Mouse (Mus musculus) monocyte, adult 5-6 weeks (primary cell): ENCODE measurements around the gene Gnb1l. TPM values are rescaled to one million over a fixed set of nuclear protein-coding genes. Genes with fewer than 3 reads are reported as not detected.

Experiments used
- ATAC-seq: fragments of 153-309, 156-312 bp; replicated peaks from 2 replicates; pipeline ENCODE4 v1.8.0; 2017; ENCODE audit warnings: mild to moderate bottlenecking; ENCODE audit not compliant: low TSS enrichment, insufficient number of reproducible peaks, severe bottlenecking, poor library complexity, low FRiP score
- total RNA-seq: library from RNA; stranded (forward); fragments of 200-1000, 200-491, 200-594 nt; gene quantifications from 3 replicates; pipeline ENCODE4 v1.2.3, GENCODE M21; 2017

Gnb1l gene
- total RNA-seq, 1 experiment from 2014 or later = 1.2 TPM

GRCm38 (mm10) chr16:18479667-18480066 is 18.8 kb upstream of the Gnb1l start:
- ATAC-seq = no peak

- ATAC-seq = no peak
These were observed 17.5 kb upstream of the Gnb1l start for GRCm38 (mm10) chr16:18480933-18481485.

GRCm38 (mm10) chr16:18482431-18482830 is 16.1 kb upstream of the Gnb1l start:
- no peak for ATAC-seq

- ATAC-seq = no peak
These were observed 14.7 kb upstream of the Gnb1l start for GRCm38 (mm10) chr16:18483839-18484238.

- ATAC-seq = no peak
These were observed 14.1 kb upstream of the Gnb1l start for GRCm38 (mm10) chr16:18484386-18484785.

- no peak for ATAC-seq
These were observed 13.6 kb upstream of the Gnb1l start for GRCm38 (mm10) chr16:18484794-18485435.

- ATAC-seq = no peak
These were observed 12.4 kb upstream of the Gnb1l start for GRCm38 (mm10) chr16:18486126-18486525.

- ATAC-seq = no peak
These were observed 8.2 kb upstream of the Gnb1l start for GRCm38 (mm10) chr16:18490281-18490680.

GRCm38 (mm10) chr16:18490894-18491293 is 7.6 kb upstream of the Gnb1l start:
- ATAC-seq = no peak; the same call in 1 of the 2 replicates

- 0 out of 2 replicates have a peak, but pooled peaks have one; percentile 2 for ATAC-seq
These were observed 523 bp upstream of the Gnb1l start for GRCm38 (mm10) chr16:18497865-18498515.

GRCm38 (mm10) chr16:18498996-18499395 is 483 bp downstream of the Gnb1l start:
- ATAC-seq = 0 out of 2 replicates have a peak, but pooled peaks have one; percentile 29

GRCm38 (mm10) chr16:18501531-18501930 is 3.0 kb downstream of the Gnb1l start:
- no peak for ATAC-seq

GRCm38 (mm10) chr16:18503566-18504342 is 5.2 kb downstream of the Gnb1l start:
- no peak for ATAC-seq

- ATAC-seq = no peak
These were observed 8.1 kb downstream of the Gnb1l start for GRCm38 (mm10) chr16:18506524-18507199.

- no peak for ATAC-seq
These were observed 8.7 kb downstream of the Gnb1l start for GRCm38 (mm10) chr16:18507200-18507549.

- ATAC-seq = no peak
These were observed 13.2 kb downstream of the Gnb1l start for GRCm38 (mm10) chr16:18511741-18512140.

- ATAC-seq = no peak
These were observed 15.0 kb downstream of the Gnb1l start for GRCm38 (mm10) chr16:18513508-18513907.

GRCm38 (mm10) chr16:18518091-18518490 is 19.6 kb downstream of the Gnb1l start:
- no peak for ATAC-seq
